Mouse (Mus musculus): ENCODE data around the gene Pappa. TPM values are rescaled to one million over a fixed set of nuclear protein-coding genes. Genes with fewer than 3 reads are reported as not detected.

Pappa gene
- polyA plus RNA-seq, 1 experiment from 2014 or later, result 0.50 TPM

- WGBS, result 87% methylated on average over 1 of the region's 1 CpGs
- Histone ChIP-seq H3K4me1 (replicated peaks) (no peaks in the 10 kb centered on the region), H3K27ac (no peak overlapping the region), H3K4me2 (no peak overlapping the region), H3K9ac (no peak overlapping the region), H3K36me3 (no peaks in the 10 kb centered on the region), H3K27me3 (no peaks in the 10 kb centered on the region), H3K9me3 (replicated peaks) (no peaks in the 10 kb centered on the region), H3K4me3 (no peak overlapping the region)
- ATAC-seq (replicated peaks; ENCODE audit: insufficient number of reproducible peaks, insufficient read depth, low FRiP score, low read depth), result no peak
These were observed 149.4 kb downstream of the Pappa start for GRCm38 (mm10) chr4:65273299-65273851.

- Histone ChIP-seq H3K4me1 (replicated peaks) (peaks cover 7% of the 10 kb centered on the region), H3K27ac (no peak overlapping the region), H3K4me2 (no peak overlapping the region), H3K36me3 (no peaks in the 10 kb centered on the region), H3K9me3 (replicated peaks) (no peaks in the 10 kb centered on the region), H3K4me3 (no peak overlapping the region), H3K9ac (no peak overlapping the region), H3K27me3 (no peaks in the 10 kb centered on the region)
- 71% methylated on average over 10 of the region's 10 CpGs for WGBS
- ATAC-seq (replicated peaks; ENCODE audit: insufficient number of reproducible peaks, insufficient read depth, low FRiP score, low read depth), result no peak
These were observed 154.7 kb downstream of the Pappa start for GRCm38 (mm10) chr4:65278451-65279271.

- no peak for ATAC-seq (replicated peaks; ENCODE audit: insufficient number of reproducible peaks, insufficient read depth, low FRiP score, low read depth)
- H3K4me1 ChIP-seq (replicated peaks), result peaks cover 7% of the 10 kb centered on the region
- no peak overlapping the region for H3K4me2 ChIP-seq
- no peak overlapping the region for H3K27ac ChIP-seq
- WGBS, result 47% methylated on average over 4 of the region's 4 CpGs
- H3K36me3 ChIP-seq, result no peaks in the 10 kb centered on the region
- no peaks in the 10 kb centered on the region for H3K27me3 ChIP-seq
- no peak overlapping the region for H3K4me3 ChIP-seq
- H3K9ac ChIP-seq, result no peak overlapping the region
- no peaks in the 10 kb centered on the region for H3K9me3 ChIP-seq (replicated peaks)
These were observed 155.3 kb downstream of the Pappa start for GRCm38 (mm10) chr4:65279272-65279653.

- Histone ChIP-seq H3K27me3 (no peaks in the 10 kb centered on the region), H3K4me2 (no peak overlapping the region), H3K4me3 (no peak overlapping the region), H3K36me3 (no peaks in the 10 kb centered on the region), H3K9ac (no peak overlapping the region), H3K9me3 (replicated peaks) (no peaks in the 10 kb centered on the region), H3K27ac (no peak overlapping the region), H3K4me1 (replicated peaks) (peaks cover 7% of the 10 kb centered on the region)
- WGBS, result 13% methylated on average over 7 of the region's 7 CpGs
- no peak for ATAC-seq (replicated peaks; ENCODE audit: insufficient number of reproducible peaks, insufficient read depth, low FRiP score, low read depth)
These were observed 156.2 kb downstream of the Pappa start for GRCm38 (mm10) chr4:65279979-65280677.

GRCm38 (mm10) chr4:65280888-65281287, 156.9 kb downstream of the Pappa start:
- no peak overlapping the region for H3K9ac ChIP-seq

GRCm38 (mm10) chr4:65283611-65284010, 159.6 kb downstream of the Pappa start:
- Histone ChIP-seq H3K9ac (no peak overlapping the region), H3K27me3 (no peaks in the 10 kb centered on the region), H3K4me2 (no peak overlapping the region), H3K27ac (no peak overlapping the region), H3K4me1 (replicated peaks) (peaks cover 7% of the 10 kb centered on the region), H3K9me3 (replicated peaks) (no peaks in the 10 kb centered on the region), H3K36me3 (no peaks in the 10 kb centered on the region), H3K4me3 (no peak overlapping the region)
- 65% methylated on average over 2 of the region's 2 CpGs for WGBS
- no peak for ATAC-seq (replicated peaks; ENCODE audit: insufficient number of reproducible peaks, insufficient read depth, low FRiP score, low read depth)

More at GRCm38 (mm10) chr4:65280888-65281287, 156.9 kb downstream of the Pappa start:
- peaks cover 7% of the 10 kb centered on the region for H3K4me1 ChIP-seq (replicated peaks)
- H3K27me3 ChIP-seq, result no peaks in the 10 kb centered on the region
- ATAC-seq (replicated peaks; ENCODE audit: insufficient number of reproducible peaks, insufficient read depth, low FRiP score, low read depth), result no peak
- H3K4me3 ChIP-seq, result no peak overlapping the region
- H3K36me3 ChIP-seq, result no peaks in the 10 kb centered on the region
- H3K27ac ChIP-seq, result no peak overlapping the region
- H3K4me2 ChIP-seq, result no peak overlapping the region
- no peaks in the 10 kb centered on the region for H3K9me3 ChIP-seq (replicated peaks)

GRCm38 (mm10) chr4:65285165-65285564, 161.2 kb downstream of the Pappa start:
- no peaks in the 10 kb centered on the region for H3K27me3 ChIP-seq
- H3K4me2 ChIP-seq, result no peak overlapping the region
- no peak overlapping the region for H3K27ac ChIP-seq
- no peaks in the 10 kb centered on the region for H3K36me3 ChIP-seq
- H3K4me3 ChIP-seq, result no peak overlapping the region
- H3K9me3 ChIP-seq (replicated peaks), result no peaks in the 10 kb centered on the region
- H3K9ac ChIP-seq, result no peak overlapping the region
- ATAC-seq (replicated peaks; ENCODE audit: insufficient number of reproducible peaks, insufficient read depth, low FRiP score, low read depth), result no peak
- H3K4me1 ChIP-seq (replicated peaks), result peaks cover 5% of the 10 kb centered on the region
- WGBS, result 27% methylated on average over 1 of the region's 1 CpGs

- Histone ChIP-seq H3K4me3 (no peak overlapping the region), H3K9me3 (replicated peaks) (no peaks in the 10 kb centered on the region), H3K4me1 (replicated peaks) (peaks cover 4% of the 10 kb centered on the region; the same call in 1 of the 2 replicates), H3K36me3 (no peaks in the 10 kb centered on the region), H3K9ac (no peak overlapping the region), H3K27me3 (no peaks in the 10 kb centered on the region), H3K4me2 (no peak overlapping the region), H3K27ac (no peak overlapping the region)
- 22% methylated on average over 3 of the region's 3 CpGs for WGBS
- no peak for ATAC-seq (replicated peaks; ENCODE audit: insufficient number of reproducible peaks, insufficient read depth, low FRiP score, low read depth)
These were observed 165.3 kb downstream of the Pappa start for GRCm38 (mm10) chr4:65289247-65289646.

GRCm38 (mm10) chr4:65295741-65296140, 171.8 kb downstream of the Pappa start:
- H3K4me1 ChIP-seq (replicated peaks), result 0 out of 2 replicates have a peak, but pooled peaks cover 6% of the 10 kb centered on the region
- no peak for ATAC-seq (replicated peaks; ENCODE audit: insufficient number of reproducible peaks, insufficient read depth, low FRiP score, low read depth)
- WGBS, result 51% methylated on average over 1 of the region's 1 CpGs
- H3K4me2 ChIP-seq, result no peak overlapping the region
- no peak overlapping the region for H3K4me3 ChIP-seq
- no peak overlapping the region for H3K9ac ChIP-seq
- H3K36me3 ChIP-seq, result no peaks in the 10 kb centered on the region
- H3K27me3 ChIP-seq, result no peaks in the 10 kb centered on the region
- H3K27ac ChIP-seq, result no peak overlapping the region
- H3K9me3 ChIP-seq (replicated peaks), result no peaks in the 10 kb centered on the region

GRCm38 (mm10) chr4:65296356-65296967, 172.5 kb downstream of the Pappa start:
- no peak overlapping the region for H3K27ac ChIP-seq
- H3K4me1 ChIP-seq (replicated peaks), result 0 out of 2 replicates have a peak, but pooled peaks cover 6% of the 10 kb centered on the region
- H3K27me3 ChIP-seq, result no peaks in the 10 kb centered on the region
- no peak overlapping the region for H3K9ac ChIP-seq
- no peak overlapping the region for H3K4me2 ChIP-seq
- no peaks in the 10 kb centered on the region for H3K36me3 ChIP-seq
- no peak overlapping the region for H3K4me3 ChIP-seq
- no peaks in the 10 kb centered on the region for H3K9me3 ChIP-seq (replicated peaks)
- ATAC-seq (replicated peaks; ENCODE audit: insufficient number of reproducible peaks, insufficient read depth, low FRiP score, low read depth), result no peak
- 63% methylated on average over 7 of the region's 7 CpGs for WGBS

- no peak for ATAC-seq (replicated peaks; ENCODE audit: insufficient number of reproducible peaks, insufficient read depth, low FRiP score, low read depth)
- 63% methylated on average over 13 of the region's 13 CpGs for WGBS
These were observed 173.1 kb downstream of the Pappa start for GRCm38 (mm10) chr4:65296968-65297499.

More at GRCm38 (mm10) chr4:65296968-65297499, 173.1 kb downstream of the Pappa start:
- Histone ChIP-seq H3K9me3 (replicated peaks) (no peaks in the 10 kb centered on the region), H3K27me3 (no peaks in the 10 kb centered on the region), H3K4me2 (no peak overlapping the region), H3K4me1 (replicated peaks) (0 out of 2 replicates have a peak, but pooled peaks cover 6% of the 10 kb centered on the region), H3K27ac (no peak overlapping the region), H3K9ac (no peak overlapping the region), H3K36me3 (no peaks in the 10 kb centered on the region), H3K4me3 (no peak overlapping the region)
